12 mouse cellular contexts compared by ENCODE assay signal in the genomic region with DNA sequence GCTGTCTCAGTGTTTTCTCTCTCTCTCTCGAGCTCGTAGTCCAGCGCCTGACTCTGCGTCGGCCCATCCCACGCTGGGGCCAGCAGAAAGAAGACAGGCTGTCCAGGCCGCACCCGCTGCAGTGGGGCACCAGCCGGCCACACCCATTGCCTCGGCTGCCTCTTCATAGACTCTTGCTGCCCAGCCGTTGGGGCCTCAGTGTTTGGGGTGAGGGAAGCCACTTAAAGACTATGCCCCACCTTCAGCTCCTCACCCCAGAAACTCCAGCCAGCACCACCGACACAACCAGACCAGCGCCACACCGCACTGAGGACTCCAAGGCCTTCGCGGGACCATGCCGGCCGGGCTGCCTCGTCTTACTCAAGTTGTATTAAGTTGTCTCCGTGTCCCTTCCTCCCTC. TPM values are rescaled to one million over a fixed set of nuclear protein-coding genes. Genes with fewer than 3 reads are reported as not detected.
DNase-seq lines count a peak whose midpoint lies in the region; ATAC-seq lines count a peak whose summit lies in the region.
"Had no signal": no experiment of that assay in that cellular context is flagged by ENCODE, and none has a peak within 500 bp of the region (broad histone marks: within the 10 kb centered on the region; RNA-seq: fewer than 3 reads in every experiment).

No protein-coding gene starts in this region.

- no peak for ATAC-seq in megakaryocyte-erythroid progenitor cell, adult 5-6 weeks (replicated peaks; ENCODE audit: low FRiP score, low TSS enrichment, poor library complexity, severe bottlenecking)

- peak; percentile 14 for DNase-seq in adrenal gland, postnatal 10 days
- no peak for DNase-seq in adrenal gland, adult 18-20 months (ENCODE audit: low spot score in 2 of 2)
- peak; percentile 8 to 21 for DNase-seq in layer of hippocampus, postnatal 10 days (ENCODE audit: low spot score in 2 of 2)
- DNase-seq in layer of hippocampus, adult 8-10 months (ENCODE audit: low spot score in 2 of 2) = no peak
- peak; percentile 32 for DNase-seq in thymus, postnatal 4 days
- DNase-seq in thymus, postnatal 14 days = no peak
- peak; percentile 52 for DNase-seq in testis, postnatal 10 days (ENCODE audit: low spot score)
- DNase-seq: adrenal gland, adult 8-10 months; kidney, adult 2 months; right cerebral cortex, postnatal 4 days had no signal

RNA-seq across cellular contexts. Expression of a gene that starts 2.8 kb away (rescaled TPM):
- 1 to 10 TPM; 5.5 to 9.8 TPM for total RNA-seq in adrenal gland, postnatal 10 days (2021)
- 10 to 100 TPM in 1 of 2 experiments, 1 to 10 TPM in 1; 9.1 to 10.8 TPM for total RNA-seq in adrenal gland, adult 18-20 months (2021)
- total RNA-seq in layer of hippocampus, postnatal 10 days (2021) = 1 to 10 TPM; 4.2 to 5.0 TPM
- 1 to 10 TPM; 5.1 to 6.8 (median 5.7) TPM for total RNA-seq in layer of hippocampus, adult 8-10 months (2022)
- total RNA-seq in megakaryocyte-erythroid progenitor cell, adult 5-6 weeks (2014; fragmentation: Nextera tagmentation) = 0.47 TPM in 1 of 2 replicates, not detected in the other
- 2.6 and 3.2 TPM in 2 replicates for total RNA-seq in megakaryocyte-erythroid progenitor cell, adult 5-6 weeks (2017)

RNA-seq across cellular contexts. Expression of a gene that starts 10.5 kb away (rescaled TPM):
- 100 to 1,000 TPM in 1 of 2 experiments, 10 to 100 TPM in 1; 66.0 to 134 TPM for total RNA-seq in adrenal gland, postnatal 10 days (2021)
- total RNA-seq in adrenal gland, adult 18-20 months (2021) = 100 to 1,000 TPM in 1 of 2 experiments, 10 to 100 TPM in 1; 86.8 to 106 TPM
- total RNA-seq in layer of hippocampus, postnatal 10 days (2021) = 100 to 1,000 TPM; 164 to 177 TPM
- 100 to 1,000 TPM; 173 to 209 (median 190) TPM for total RNA-seq in layer of hippocampus, adult 8-10 months (2022)
- 102 and 142 TPM in 2 replicates for total RNA-seq in megakaryocyte-erythroid progenitor cell, adult 5-6 weeks (2014; fragmentation: Nextera tagmentation)
- 21.7 and 26.6 TPM in 2 replicates for total RNA-seq in megakaryocyte-erythroid progenitor cell, adult 5-6 weeks (2017)

RNA-seq across cellular contexts. Expression of a gene that starts 17.3 kb away (rescaled TPM):
- total RNA-seq in adrenal gland, postnatal 10 days (2021) = 10 to 100 TPM; 24.8 to 25.3 TPM
- 10 to 100 TPM; 22.9 to 26.9 TPM for total RNA-seq in adrenal gland, adult 18-20 months (2021)
- total RNA-seq in layer of hippocampus, postnatal 10 days (2021) = 1 to 10 TPM; 1.7 to 2.6 TPM
- 1 to 10 TPM in 2 of 4 experiments, under 1 TPM in 1, not detected in 1; 0.89 to 1.3 (median 1.1) TPM for total RNA-seq in layer of hippocampus, adult 8-10 months (2022)
- not detected in 2 replicates for total RNA-seq in megakaryocyte-erythroid progenitor cell, adult 5-6 weeks (2014; fragmentation: Nextera tagmentation)
- total RNA-seq in megakaryocyte-erythroid progenitor cell, adult 5-6 weeks (2017) = not detected in 2 replicates
- total RNA-seq: monocyte, adult 5-6 weeks had no signal

RNA-seq across cellular contexts. Expression of a gene that starts 28.2 kb away (rescaled TPM):
- total RNA-seq in adrenal gland, postnatal 10 days (2021) = 1 to 10 TPM; 6.4 to 9.1 TPM
- 1 to 10 TPM; 1.3 to 1.9 TPM for total RNA-seq in adrenal gland, adult 18-20 months (2021)
- 100 to 1,000 TPM; 610 to 702 TPM for total RNA-seq in layer of hippocampus, postnatal 10 days (2021)
- 100 to 1,000 TPM; 459 to 552 (median 528) TPM for total RNA-seq in layer of hippocampus, adult 8-10 months (2022)
- not detected in 2 replicates for total RNA-seq in megakaryocyte-erythroid progenitor cell, adult 5-6 weeks (2014; fragmentation: Nextera tagmentation)
- total RNA-seq in megakaryocyte-erythroid progenitor cell, adult 5-6 weeks (2017) = not detected in 2 replicates
- total RNA-seq: monocyte, adult 5-6 weeks had no signal

Comparison
In these comparisons a context has a peak if more than half of its experiments do, and no peak if none do; other contexts are left out.
1. DNase-seq: peak in adrenal gland, postnatal 10 days (single experiment), layer of hippocampus, postnatal 10 days (2 of 2), thymus, postnatal 4 days (single experiment) and testis, postnatal 10 days (single experiment); none in adrenal gland, adult 18-20 months (0 of 2), layer of hippocampus, adult 8-10 months (0 of 2) and thymus, postnatal 14 days (single experiment).
2. RNA of a gene that starts 17.3 kb away (total RNA-seq): 22.9 to 26.9 TPM in adrenal gland, adult 18-20 months and 24.8 to 25.3 TPM in adrenal gland, postnatal 10 days; 1.7 to 2.6 TPM in layer of hippocampus, postnatal 10 days, 0.89 to 1.3 TPM in layer of hippocampus, adult 8-10 months and not detected in megakaryocyte-erythroid progenitor cell, adult 5-6 weeks; every median in the first group is over 4 times any median in the second.